Mouse (Mus musculus): ENCODE measurements at regions not wholly inside any gene's neighbourhood (a gene's known extent, or its start where the extent isn't known, plus 50 kb on each side); places are given as distances from the start of the nearest gene placed in this dataset.

DNA sequence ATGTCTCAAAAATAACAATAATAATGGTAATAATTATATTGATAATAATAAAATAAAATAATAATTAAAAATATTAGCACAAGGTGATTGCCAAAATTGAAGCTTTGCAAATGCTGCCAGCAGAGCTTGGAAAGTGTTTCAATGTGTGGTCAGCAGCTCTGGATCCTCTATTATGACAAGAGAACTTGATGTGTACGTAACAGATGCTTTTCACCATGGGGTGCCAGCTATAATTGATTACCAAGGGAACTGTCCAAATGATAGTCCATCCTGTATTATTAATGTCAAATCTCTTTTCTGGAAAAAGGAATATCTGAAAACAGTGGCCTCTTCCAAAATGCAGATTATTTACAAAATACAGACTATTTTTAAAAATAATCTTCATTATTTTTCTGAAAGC, 419.2 kb downstream of the Plk2 start:
- Histone ChIP-seq H3K27me3 (replicated peaks) (no peaks in the 10 kb centered on the region), H3K4me1 (no peaks in the 10 kb centered on the region), H3K36me3 (no peaks in the 10 kb centered on the region), H3K4me3 (no peak overlapping the region), H3K9ac (no peak overlapping the region), H3K4me2 (no peak overlapping the region), H3K27ac (replicated peaks) (no peak overlapping the region), H3K9me3 (no peaks in the 10 kb centered on the region)
- ATAC-seq (ENCODE audit: extremely low read depth, insufficient number of reproducible peaks, low FRiP score, low TSS enrichment), result no peak
- whole genome bisulfite sequencing, result 87% methylated on average over 1 of the region's 1 CpGs

DNA sequence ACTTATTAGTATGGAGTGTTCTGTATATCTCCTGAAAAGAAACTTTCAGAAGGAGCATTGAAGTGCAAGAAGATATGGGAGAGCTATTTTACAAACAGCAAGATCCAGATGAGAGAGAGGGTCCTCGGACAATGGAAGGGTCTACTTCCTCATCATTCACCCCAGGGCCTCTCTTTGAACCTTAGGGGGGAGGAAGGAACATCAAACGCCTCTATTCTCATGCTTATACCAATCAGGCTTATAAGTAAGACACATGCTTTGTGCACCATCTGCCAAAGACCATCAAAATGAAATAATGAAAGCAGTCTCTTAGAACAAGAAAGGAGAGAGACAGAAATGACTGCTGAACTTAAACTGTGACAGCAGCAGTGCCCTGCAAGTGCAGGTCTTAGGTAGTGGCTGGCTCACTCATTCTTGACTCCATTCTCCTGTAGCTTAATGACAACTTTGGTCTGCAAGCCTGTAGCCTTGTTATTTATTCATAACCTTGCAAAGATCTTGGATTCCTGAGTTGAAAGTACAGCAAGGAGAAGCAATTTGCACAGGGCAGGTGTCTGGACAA, 424.5 kb downstream of the Plk2 start:
- WGBS, result 50% methylated on average over 2 of the region's 2 CpGs
- no peaks in the 10 kb centered on the region for H3K27me3 ChIP-seq (replicated peaks)
- no peak overlapping the region for H3K9ac ChIP-seq
- no peaks in the 10 kb centered on the region for H3K4me1 ChIP-seq
- no peak for ATAC-seq (ENCODE audit: extremely low read depth, insufficient number of reproducible peaks, low FRiP score, low TSS enrichment)
- H3K9me3 ChIP-seq, result no peaks in the 10 kb centered on the region
- no peaks in the 10 kb centered on the region for H3K36me3 ChIP-seq
- no peak overlapping the region for H3K4me2 ChIP-seq
- H3K4me3 ChIP-seq, result no peak overlapping the region
- H3K27ac ChIP-seq (replicated peaks), result no peak overlapping the region

DNA sequence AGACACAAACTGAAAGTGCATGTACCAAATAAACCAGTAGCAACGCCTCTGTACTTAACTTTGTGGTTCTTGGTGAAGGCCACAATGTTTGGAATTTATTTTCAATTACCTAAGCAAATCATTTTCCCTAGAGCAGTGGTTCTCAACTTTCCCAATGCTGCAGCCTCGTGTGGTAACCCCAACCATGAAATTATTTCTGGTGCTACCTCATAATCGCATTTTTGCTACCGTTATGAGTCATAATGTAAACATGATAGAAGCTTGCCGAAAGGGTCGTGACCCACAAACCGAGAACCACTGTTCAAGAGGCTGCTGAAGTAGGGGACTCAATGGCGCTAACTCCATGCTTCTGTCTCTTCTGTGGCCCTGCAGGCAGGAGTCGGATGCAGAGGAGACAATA, 429.9 kb upstream of the Actbl2 start:
- ATAC-seq (ENCODE audit: extremely low read depth, insufficient number of reproducible peaks, low FRiP score, low TSS enrichment), result no peak
- Histone ChIP-seq H3K9me3 (0 out of 2 replicates have a peak, but pooled peaks cover 2% of the 10 kb centered on the region), H3K4me1 (no peaks in the 10 kb centered on the region), H3K36me3 (no peaks in the 10 kb centered on the region), H3K27ac (replicated peaks) (no peak overlapping the region), H3K9ac (no peak overlapping the region), H3K4me3 (no peak overlapping the region), H3K4me2 (no peak overlapping the region), H3K27me3 (replicated peaks) (no peaks in the 10 kb centered on the region)
- WGBS, result 79% methylated on average over 9 of the region's 9 CpGs

DNA sequence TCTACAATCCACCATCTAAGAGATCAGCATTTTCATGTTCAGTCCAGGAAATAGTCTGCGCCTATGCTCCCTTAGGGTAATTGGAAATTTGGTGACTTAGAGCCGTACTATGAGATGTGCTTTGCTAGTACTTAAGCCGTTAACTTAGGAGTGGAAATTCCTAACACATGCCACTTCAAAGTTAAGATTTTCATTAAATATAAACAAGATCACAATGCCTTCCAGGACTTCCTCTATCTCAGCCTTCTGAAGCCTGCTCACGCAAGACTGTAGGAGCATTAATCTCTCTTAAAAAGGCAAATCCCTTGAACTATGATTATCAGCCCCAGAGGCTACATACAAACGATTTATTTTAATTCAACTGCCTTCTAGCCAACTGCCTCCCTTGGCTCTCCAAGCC, 422.4 kb upstream of the Actbl2 start:
- no peak overlapping the region for H3K4me2 ChIP-seq
- ATAC-seq (ENCODE audit: extremely low read depth, insufficient number of reproducible peaks, low FRiP score, low TSS enrichment), result no peak
- no peaks in the 10 kb centered on the region for H3K36me3 ChIP-seq
- 0 out of 2 replicates have a peak, but pooled peaks cover 3% of the 10 kb centered on the region for H3K9me3 ChIP-seq
- H3K27ac ChIP-seq (replicated peaks), result no peak overlapping the region
- no peaks in the 10 kb centered on the region for H3K4me1 ChIP-seq
- WGBS, result 70% methylated on average over 5 of the region's 5 CpGs
- no peaks in the 10 kb centered on the region for H3K27me3 ChIP-seq (replicated peaks)
- no peak overlapping the region for H3K4me3 ChIP-seq
- no peak overlapping the region for H3K9ac ChIP-seq

DNA sequence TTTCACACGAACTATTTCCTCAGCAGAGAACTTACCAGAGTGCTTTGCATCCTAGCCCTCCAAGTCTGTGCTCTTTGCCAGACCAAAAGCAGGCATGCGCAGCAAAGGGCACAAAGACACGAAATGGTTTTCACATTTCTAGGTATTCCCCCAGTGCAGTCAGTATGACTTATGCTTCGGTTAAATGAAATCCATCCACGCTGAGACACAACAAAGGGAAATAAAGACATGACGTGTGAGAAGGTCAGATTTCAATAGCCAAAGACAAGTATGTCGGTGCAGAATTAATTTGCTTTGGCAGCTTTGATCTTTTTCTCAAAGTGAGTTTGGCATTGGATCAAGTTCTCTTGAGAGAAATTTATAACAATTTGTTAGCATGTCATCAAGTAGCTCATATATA, 417.9 kb upstream of the Actbl2 start:
- Histone ChIP-seq H3K9ac (no peak overlapping the region), H3K27me3 (replicated peaks) (no peaks in the 10 kb centered on the region), H3K4me3 (no peak overlapping the region), H3K4me1 (no peaks in the 10 kb centered on the region), H3K36me3 (no peaks in the 10 kb centered on the region), H3K27ac (replicated peaks) (no peak overlapping the region), H3K9me3 (no peaks in the 10 kb centered on the region), H3K4me2 (no peak overlapping the region)
- ATAC-seq (ENCODE audit: extremely low read depth, insufficient number of reproducible peaks, low FRiP score, low TSS enrichment), result no peak
- 64% methylated on average over 7 of the region's 7 CpGs for WGBS

DNA sequence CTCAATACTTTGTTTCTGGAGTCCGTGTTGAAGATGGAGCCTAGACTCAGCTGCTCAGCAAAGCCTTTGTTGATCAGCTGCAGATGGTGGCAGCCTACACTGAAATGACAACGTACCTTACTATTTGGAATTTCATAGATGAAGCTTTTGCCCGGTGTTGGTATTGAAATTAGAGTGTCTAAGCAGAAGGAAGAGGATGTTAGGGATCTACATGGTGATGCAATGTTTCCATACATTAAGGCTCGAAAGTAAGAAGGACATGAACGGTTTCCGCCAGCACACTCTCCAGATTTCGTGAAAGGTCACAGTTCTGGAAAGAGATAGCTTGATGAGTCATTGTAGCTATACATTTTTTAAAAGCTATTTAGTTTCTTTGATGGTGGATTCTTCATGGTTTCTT, 412.9 kb upstream of the Actbl2 start:
- Histone ChIP-seq H3K27ac (replicated peaks) (no peak overlapping the region), H3K4me3 (no peak overlapping the region), H3K4me2 (no peak overlapping the region), H3K36me3 (no peaks in the 10 kb centered on the region), H3K9me3 (peaks cover 6% of the 10 kb centered on the region; the same call in 1 of the 2 replicates), H3K4me1 (no peaks in the 10 kb centered on the region), H3K27me3 (replicated peaks) (no peaks in the 10 kb centered on the region), H3K9ac (no peak overlapping the region)
- WGBS, result 74% methylated on average over 7 of the region's 7 CpGs
- ATAC-seq (ENCODE audit: extremely low read depth, insufficient number of reproducible peaks, low FRiP score, low TSS enrichment), result no peak

DNA sequence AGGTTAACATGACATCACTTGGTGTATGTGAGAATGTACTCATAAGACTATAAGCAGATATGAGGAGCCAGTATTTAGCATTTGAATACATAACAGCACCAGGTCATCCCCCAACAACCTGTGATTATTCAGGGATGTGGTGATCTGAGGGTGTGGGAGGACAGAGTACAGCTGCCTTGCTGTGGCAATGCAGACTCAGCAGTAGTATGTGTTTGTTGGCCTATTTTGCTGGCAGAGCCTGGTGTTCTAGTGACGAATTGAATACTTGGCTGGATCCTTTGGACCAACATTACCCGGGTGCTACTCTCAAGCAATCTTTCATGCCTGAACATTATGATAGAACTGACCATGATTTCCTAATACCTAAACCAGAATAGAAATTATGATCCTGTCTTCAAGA, 409.1 kb upstream of the Actbl2 start:
- no peak for ATAC-seq (ENCODE audit: extremely low read depth, insufficient number of reproducible peaks, low FRiP score, low TSS enrichment)
- H3K27ac ChIP-seq (replicated peaks), result no peak overlapping the region
- no peaks in the 10 kb centered on the region for H3K27me3 ChIP-seq (replicated peaks)
- H3K9me3 ChIP-seq, result peaks cover 6% of the 10 kb centered on the region; the same call in 1 of the 2 replicates
- 64% methylated on average over 2 of the region's 2 CpGs for WGBS
- H3K4me2 ChIP-seq, result no peak overlapping the region
- no peak overlapping the region for H3K9ac ChIP-seq
- no peaks in the 10 kb centered on the region for H3K36me3 ChIP-seq
- no peaks in the 10 kb centered on the region for H3K4me1 ChIP-seq
- H3K4me3 ChIP-seq, result no peak overlapping the region

DNA sequence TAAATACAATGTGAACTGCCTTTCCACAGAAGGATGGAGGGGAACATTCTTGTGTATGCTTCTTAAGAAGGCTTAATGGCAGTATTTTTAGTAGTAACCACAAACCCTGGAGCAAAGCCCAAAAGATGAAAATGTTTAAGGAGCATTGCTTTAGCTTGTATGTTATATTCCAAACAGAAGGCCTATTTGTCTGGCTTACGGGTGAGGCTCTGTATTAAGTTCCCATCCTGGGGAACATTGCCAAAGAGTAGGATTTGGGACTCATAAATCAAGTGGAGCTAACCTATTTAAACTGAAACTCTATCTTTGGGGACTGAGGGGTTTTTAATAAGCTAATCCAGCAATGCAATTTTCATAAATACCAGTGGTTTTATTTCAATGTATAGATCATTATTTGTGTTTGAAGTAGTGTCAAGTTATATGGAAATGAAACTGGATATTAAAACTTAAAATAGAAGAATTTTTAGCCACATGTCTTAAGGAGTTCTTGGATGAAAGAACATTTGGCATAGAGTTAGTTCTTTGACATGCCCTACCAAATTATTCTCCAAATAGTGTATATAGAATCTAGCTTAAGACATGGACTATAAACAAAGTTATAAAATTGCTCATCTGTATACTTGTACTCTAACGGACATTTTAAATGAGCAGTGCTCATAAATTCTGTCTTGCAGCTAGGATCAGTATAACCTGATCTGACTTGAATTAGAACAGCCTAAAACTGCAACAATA, 401.7 kb upstream of the Actbl2 start:
- H3K4me2 ChIP-seq, result no peak overlapping the region
- no peak overlapping the region for H3K9ac ChIP-seq
- WGBS, result 82% methylated on average over 2 of the region's 2 CpGs
- H3K4me1 ChIP-seq, result peaks cover 7% of the 10 kb centered on the region; the same call in 1 of the 2 replicates
- no peak overlapping the region for H3K4me3 ChIP-seq
- H3K27ac ChIP-seq (replicated peaks), result no peak overlapping the region
- no peaks in the 10 kb centered on the region for H3K27me3 ChIP-seq (replicated peaks)
- H3K36me3 ChIP-seq, result no peaks in the 10 kb centered on the region
- H3K9me3 ChIP-seq, result no peaks in the 10 kb centered on the region
- ATAC-seq (ENCODE audit: extremely low read depth, insufficient number of reproducible peaks, low FRiP score, low TSS enrichment), result no peak

DNA sequence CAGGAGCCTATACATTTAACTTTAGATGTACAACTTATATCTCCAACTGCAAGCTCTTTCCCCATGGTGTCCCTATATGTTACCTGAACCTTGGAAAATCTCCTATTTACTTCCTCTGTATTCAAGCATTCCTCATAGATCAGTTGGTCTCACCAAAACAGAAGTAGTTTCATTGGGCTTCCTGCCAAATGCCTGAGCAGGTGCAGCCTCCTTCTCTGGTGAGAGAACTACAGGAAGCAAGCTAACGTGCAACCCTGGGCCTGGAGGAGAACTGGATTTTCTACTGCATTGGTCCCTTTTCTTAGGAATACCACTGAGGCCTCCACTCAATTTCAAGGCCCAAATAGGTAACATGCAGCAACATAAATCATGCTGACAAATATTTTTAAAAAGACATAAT, 400.6 kb upstream of the Actbl2 start:
- 34% methylated on average over 1 of the region's 1 CpGs for WGBS
- H3K36me3 ChIP-seq, result no peaks in the 10 kb centered on the region
- no peaks in the 10 kb centered on the region for H3K27me3 ChIP-seq (replicated peaks)
- no peak overlapping the region for H3K4me2 ChIP-seq
- no peak overlapping the region for H3K9ac ChIP-seq
- peaks cover 7% of the 10 kb centered on the region; the same call in 1 of the 2 replicates for H3K4me1 ChIP-seq
- no peak for ATAC-seq (ENCODE audit: extremely low read depth, insufficient number of reproducible peaks, low FRiP score, low TSS enrichment)
- H3K27ac ChIP-seq (replicated peaks), result no peak overlapping the region
- no peaks in the 10 kb centered on the region for H3K9me3 ChIP-seq
- H3K4me3 ChIP-seq, result no peak overlapping the region

DNA sequence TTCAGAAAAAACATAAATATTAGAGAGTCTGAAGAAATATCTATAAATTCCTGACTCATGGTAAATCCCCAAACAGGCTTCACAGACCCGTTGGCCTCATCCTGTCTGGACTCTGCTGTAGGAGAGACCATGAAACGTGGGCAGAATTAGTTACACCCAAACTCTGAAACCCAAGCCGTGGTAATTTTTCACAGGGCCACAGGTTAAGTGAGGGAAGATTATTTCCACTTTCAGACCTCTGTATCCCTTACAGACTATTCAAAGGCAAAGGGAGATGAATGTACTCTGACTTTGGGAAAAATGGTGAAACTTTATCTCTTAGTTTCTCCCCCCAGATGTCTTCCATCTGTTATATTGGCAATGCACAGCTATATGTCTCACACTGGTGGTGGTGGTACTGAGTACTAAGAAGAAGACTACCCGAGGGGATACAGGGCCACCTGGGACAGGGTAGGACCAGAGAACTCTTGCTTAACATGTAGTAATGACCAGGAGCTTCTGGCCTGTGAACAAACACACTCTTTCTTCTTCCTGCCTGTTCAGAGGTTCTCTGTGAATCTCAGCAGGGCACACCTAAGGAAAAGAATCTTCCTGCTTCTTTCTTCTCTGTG, 388.8 kb upstream of the Actbl2 start:
- no peak for ATAC-seq (ENCODE audit: extremely low read depth, insufficient number of reproducible peaks, low FRiP score, low TSS enrichment)
- Histone ChIP-seq H3K27me3 (replicated peaks) (no peaks in the 10 kb centered on the region), H3K9ac (no peak overlapping the region), H3K4me3 (no peak overlapping the region), H3K27ac (replicated peaks) (no peak overlapping the region), H3K9me3 (no peaks in the 10 kb centered on the region), H3K4me1 (peaks cover 6% of the 10 kb centered on the region), H3K4me2 (no peak overlapping the region), H3K36me3 (no peaks in the 10 kb centered on the region)
- WGBS, result 61% methylated on average over 4 of the region's 4 CpGs

DNA sequence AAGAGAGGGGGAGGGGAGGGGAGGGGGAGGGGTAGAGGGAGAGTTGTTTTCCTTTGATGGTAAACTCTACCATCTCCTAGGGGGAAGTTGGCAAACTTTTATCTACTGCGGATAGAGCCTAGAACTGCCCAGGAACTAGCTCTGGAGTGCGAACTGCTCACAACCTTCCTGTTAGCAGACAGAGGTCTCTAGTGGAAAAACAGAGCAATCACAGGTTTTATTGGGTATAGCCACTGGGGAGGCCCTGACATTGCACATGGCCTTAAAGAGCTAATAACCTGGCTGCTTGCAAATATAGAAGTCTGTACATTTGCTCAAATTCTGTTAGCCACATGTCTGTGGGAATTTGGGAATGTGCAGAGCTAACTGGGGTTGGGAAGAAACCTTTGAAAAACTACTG, 388.1 kb upstream of the Actbl2 start:
- whole genome bisulfite sequencing, result 17% methylated on average over 2 of the region's 2 CpGs
- H3K4me2 ChIP-seq, result no peak overlapping the region
- ATAC-seq (ENCODE audit: extremely low read depth, insufficient number of reproducible peaks, low FRiP score, low TSS enrichment), result no peak

More for the DNA sequence above, 388.1 kb upstream of the Actbl2 start:
- no peaks in the 10 kb centered on the region for H3K9me3 ChIP-seq
- peaks cover 6% of the 10 kb centered on the region for H3K4me1 ChIP-seq
- no peaks in the 10 kb centered on the region for H3K36me3 ChIP-seq
- H3K9ac ChIP-seq, result no peak overlapping the region
- H3K27ac ChIP-seq (replicated peaks), result no peak overlapping the region
- no peak overlapping the region for H3K4me3 ChIP-seq
- H3K27me3 ChIP-seq (replicated peaks), result no peaks in the 10 kb centered on the region

Measured in heart, embryonic 13.5 days (tissue).